Mouse (Mus musculus): ENCODE measurements around the gene Asz1. TPM values are rescaled to one million over a fixed set of nuclear protein-coding genes. Genes with fewer than 3 reads are reported as not detected.
A peak's percentile ranks its signal among the peaks of the same experiment; 100 is the strongest.

Gene Asz1
- not detected in 2 replicates for polyA plus RNA-seq (2015; fragmentation: Nextera tagmentation; extraction: Ambion mirVana)

- no peaks in the 10 kb centered on the region for H3K36me3 ChIP-seq
- no peak within 1 kb of the TSS for H3K27ac ChIP-seq
- no peak within 1 kb of the TSS for H3K9ac ChIP-seq
- WGBS, result 94% methylated on average over 22 of the region's 22 CpGs
- no peak within 1 kb of the TSS for H3K4me2 ChIP-seq (replicated peaks)
- no peaks in the 10 kb centered on the region for H3K27me3 ChIP-seq
- no peaks in the 10 kb centered on the region for H3K9me3 ChIP-seq
- 0 out of 2 replicates have a peak, but pooled peaks cover 4% of the 10 kb centered on the region for H3K4me1 ChIP-seq
- H3K4me3 ChIP-seq, result no peak within 1 kb of the TSS
- no peak for ATAC-seq (ENCODE audit: low FRiP score, low read depth)
Measured at GRCm38 (mm10) chr6:18108934-18109333, at the start of gene Asz1. Gene Asz1 (minus strand): TSS chr6:18109061.

- H3K9ac ChIP-seq, result no peak overlapping the region
- H3K9me3 ChIP-seq, result no peaks in the 10 kb centered on the region
- no peak for ATAC-seq (ENCODE audit: low FRiP score, low read depth)
- H3K27me3 ChIP-seq, result no peaks in the 10 kb centered on the region
- H3K4me1 ChIP-seq, result no peaks in the 10 kb centered on the region
- no peaks in the 10 kb centered on the region for H3K36me3 ChIP-seq
- H3K4me3 ChIP-seq, result no peak overlapping the region
- H3K27ac ChIP-seq, result no peak overlapping the region
- 79% methylated on average over 4 of the region's 4 CpGs for WGBS
- H3K4me2 ChIP-seq (replicated peaks), result no peak overlapping the region
Measured at GRCm38 (mm10) chr6:18153031-18153430, 44.2 kb upstream of the Asz1 start.

- Histone ChIP-seq H3K4me1 (no peaks in the 10 kb centered on the region), H3K4me2 (replicated peaks) (no peak overlapping the region), H3K36me3 (no peaks in the 10 kb centered on the region), H3K27me3 (no peaks in the 10 kb centered on the region), H3K4me3 (no peak overlapping the region), H3K9ac (no peak overlapping the region), H3K9me3 (no peaks in the 10 kb centered on the region), H3K27ac (no peak overlapping the region)
- 34% methylated on average over 1 of the region's 1 CpGs for WGBS
- no peak for ATAC-seq (ENCODE audit: low FRiP score, low read depth)
Measured at GRCm38 (mm10) chr6:18135246-18135645, 26.4 kb upstream of the Asz1 start.

DNA sequence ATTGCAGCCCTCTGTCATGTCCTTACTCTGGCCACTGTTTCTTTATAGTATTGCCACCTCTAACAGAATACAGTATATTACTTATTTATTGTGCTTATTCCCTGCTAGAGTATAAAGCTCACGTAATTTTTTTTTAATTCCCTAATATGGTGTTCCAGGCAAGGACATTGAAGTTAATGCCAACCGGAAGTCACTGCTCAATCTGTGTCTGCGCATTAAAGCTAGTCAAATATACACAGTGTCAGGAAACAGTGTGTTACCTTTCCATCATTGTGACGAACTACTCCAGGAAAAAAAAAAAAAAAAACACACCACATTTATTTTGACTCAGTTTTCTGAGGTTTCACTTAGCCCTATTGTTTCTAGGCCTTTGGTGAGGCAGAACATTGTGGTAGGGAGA, 19.2 kb upstream of the Asz1 start:
- no peak overlapping the region for H3K4me2 ChIP-seq (replicated peaks)
- no peak overlapping the region for H3K4me3 ChIP-seq
- no peaks in the 10 kb centered on the region for H3K4me1 ChIP-seq
- no peaks in the 10 kb centered on the region for H3K27me3 ChIP-seq
- no peak overlapping the region for H3K27ac ChIP-seq
- no peak overlapping the region for H3K9ac ChIP-seq
- no peaks in the 10 kb centered on the region for H3K36me3 ChIP-seq
- no peaks in the 10 kb centered on the region for H3K9me3 ChIP-seq
- no peak for ATAC-seq (ENCODE audit: low FRiP score, low read depth)
- WGBS, result 84% methylated on average over 4 of the region's 4 CpGs

- no peak for ATAC-seq (ENCODE audit: low FRiP score, low read depth)
- WGBS, result 88% methylated on average over 2 of the region's 2 CpGs
- Histone ChIP-seq H3K4me2 (replicated peaks) (no peak overlapping the region), H3K27me3 (no peaks in the 10 kb centered on the region), H3K9me3 (no peaks in the 10 kb centered on the region), H3K36me3 (no peaks in the 10 kb centered on the region), H3K9ac (no peak overlapping the region), H3K4me1 (no peaks in the 10 kb centered on the region), H3K4me3 (no peak overlapping the region), H3K27ac (no peak overlapping the region)
Measured at GRCm38 (mm10) chr6:18127206-18127983, 18.5 kb upstream of the Asz1 start.

DNA sequence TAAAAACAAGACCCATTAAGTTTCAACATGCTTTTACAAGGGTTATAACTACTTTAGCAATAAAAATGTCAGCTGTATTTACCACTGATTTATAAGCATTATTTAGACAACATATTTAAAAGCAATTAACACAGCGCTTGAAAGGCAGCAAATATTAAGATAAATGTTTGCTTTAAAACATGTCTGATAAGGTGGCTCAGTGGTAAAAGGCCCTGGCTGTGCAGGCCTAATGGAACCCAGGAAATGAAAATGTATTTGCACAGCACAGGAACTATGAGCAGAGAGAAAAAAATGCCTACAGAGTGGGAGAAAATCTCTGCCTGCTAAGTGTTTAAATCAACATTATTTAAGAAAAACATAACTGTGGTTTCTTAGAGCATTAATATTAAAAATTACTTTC, 12.0 kb downstream of the Asz1 start:
- no peaks in the 10 kb centered on the region for H3K9me3 ChIP-seq
- H3K9ac ChIP-seq, result no peak overlapping the region
- no peaks in the 10 kb centered on the region for H3K4me1 ChIP-seq
- H3K4me3 ChIP-seq, result no peak overlapping the region
- H3K36me3 ChIP-seq, result no peaks in the 10 kb centered on the region
- whole genome bisulfite sequencing, result 22% methylated on average over 1 of the region's 1 CpGs
- no peak for ATAC-seq (ENCODE audit: low FRiP score, low read depth)
- H3K4me2 ChIP-seq (replicated peaks), result no peak overlapping the region
- no peaks in the 10 kb centered on the region for H3K27me3 ChIP-seq
- H3K27ac ChIP-seq, result no peak overlapping the region

GRCm38 (mm10) chr6:18089098-18089497, 19.8 kb downstream of the Asz1 start:
- 85% methylated on average over 5 of the region's 5 CpGs for WGBS
- H3K9me3 ChIP-seq, result no peaks in the 10 kb centered on the region
- H3K27me3 ChIP-seq, result no peaks in the 10 kb centered on the region
- H3K4me3 ChIP-seq, result no peak overlapping the region
- no peak overlapping the region for H3K27ac ChIP-seq
- H3K9ac ChIP-seq, result no peak overlapping the region
- ATAC-seq (ENCODE audit: low FRiP score, low read depth), result no peak
- no peaks in the 10 kb centered on the region for H3K4me1 ChIP-seq
- no peaks in the 10 kb centered on the region for H3K36me3 ChIP-seq
- H3K4me2 ChIP-seq (replicated peaks), result no peak overlapping the region

DNA sequence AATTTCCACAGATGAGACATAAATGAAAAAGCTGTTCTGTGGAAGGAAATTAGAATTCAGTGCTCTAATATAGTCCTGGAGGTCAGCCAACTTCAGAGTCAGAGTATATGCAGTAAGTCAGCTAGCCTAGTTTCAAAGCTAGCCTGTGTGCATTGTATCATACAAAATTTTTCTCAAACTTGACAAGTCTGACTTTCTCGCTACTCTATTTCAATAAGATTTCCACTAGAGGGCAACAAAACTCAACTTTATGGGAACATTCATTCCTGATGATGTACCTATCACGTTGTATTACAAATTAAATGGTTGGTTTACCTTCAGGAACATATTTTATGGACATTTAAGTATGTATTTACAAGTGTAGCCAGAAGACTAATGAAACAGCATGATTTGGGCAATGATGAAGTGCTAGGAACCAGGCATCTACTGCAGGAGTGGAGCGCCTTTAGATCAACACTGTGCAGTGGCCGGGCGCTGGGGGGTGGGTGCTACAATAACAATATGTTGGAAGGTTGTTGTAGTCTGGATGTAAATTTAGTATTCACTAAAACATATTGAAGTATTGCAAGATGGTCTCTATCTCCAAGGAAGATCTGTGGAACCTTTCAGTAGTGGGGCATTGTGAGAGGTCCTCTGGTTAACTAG, 21.6 kb downstream of the Asz1 start:
- peak; percentile 59 for ATAC-seq (ENCODE audit: low FRiP score, low read depth)
- Histone ChIP-seq H3K27me3 (no peaks in the 10 kb centered on the region), H3K9ac (no peak overlapping the region), H3K36me3 (no peaks in the 10 kb centered on the region), H3K4me3 (no peak overlapping the region), H3K4me2 (replicated peaks) (no peak overlapping the region), H3K27ac (no peak overlapping the region), H3K4me1 (no peaks in the 10 kb centered on the region), H3K9me3 (no peaks in the 10 kb centered on the region)
- WGBS, result 56% methylated on average over 5 of the region's 5 CpGs

DNA sequence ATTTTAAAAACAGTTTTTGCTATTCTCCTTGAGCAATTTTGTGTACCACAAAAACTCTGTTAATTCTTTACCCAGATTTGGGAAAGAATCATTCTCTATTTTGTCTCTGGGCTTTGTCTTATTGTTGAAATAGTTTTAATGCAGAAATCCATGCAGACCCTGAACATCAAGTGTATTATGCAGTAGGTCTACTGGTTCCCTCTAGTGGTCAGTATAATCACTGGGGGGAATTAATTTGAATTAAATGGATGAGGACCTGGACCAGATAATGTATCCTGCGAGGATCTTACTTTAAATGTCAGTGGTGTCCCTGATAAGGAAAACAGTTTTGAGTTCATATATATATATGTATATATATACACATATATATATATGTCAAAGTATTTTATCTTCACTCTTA, 30.2 kb downstream of the Asz1 start:
- ATAC-seq (ENCODE audit: low FRiP score, low read depth), result no peak
- H3K9me3 ChIP-seq, result no peaks in the 10 kb centered on the region
- H3K9ac ChIP-seq, result no peak overlapping the region
- no peaks in the 10 kb centered on the region for H3K27me3 ChIP-seq
- WGBS, result 40% methylated on average over 1 of the region's 1 CpGs
- no peak overlapping the region for H3K27ac ChIP-seq
- no peaks in the 10 kb centered on the region for H3K36me3 ChIP-seq
- H3K4me1 ChIP-seq, result peaks cover 8% of the 10 kb centered on the region
- no peak overlapping the region for H3K4me3 ChIP-seq
- no peak overlapping the region for H3K4me2 ChIP-seq (replicated peaks)

GRCm38 (mm10) chr6:18076986-18077385, 31.9 kb downstream of the Asz1 start:
- Histone ChIP-seq H3K27ac (no peak overlapping the region), H3K9me3 (no peaks in the 10 kb centered on the region), H3K27me3 (no peaks in the 10 kb centered on the region), H3K4me2 (replicated peaks) (no peak overlapping the region), H3K4me3 (no peak overlapping the region), H3K4me1 (peaks cover 8% of the 10 kb centered on the region), H3K36me3 (no peaks in the 10 kb centered on the region), H3K9ac (no peak overlapping the region)
- ATAC-seq (ENCODE audit: low FRiP score, low read depth), result no peak
- WGBS, result 76% methylated on average over 7 of the region's 7 CpGs

GRCm38 (mm10) chr6:18076577-18076976, 32.3 kb downstream of the Asz1 start:
- 26% methylated on average over 5 of the region's 5 CpGs for WGBS
- H3K27me3 ChIP-seq, result no peaks in the 10 kb centered on the region
- no peak overlapping the region for H3K4me2 ChIP-seq (replicated peaks)
- no peaks in the 10 kb centered on the region for H3K9me3 ChIP-seq
- peaks cover 8% of the 10 kb centered on the region for H3K4me1 ChIP-seq
- ATAC-seq (ENCODE audit: low FRiP score, low read depth), result no peak
- H3K36me3 ChIP-seq, result no peaks in the 10 kb centered on the region
- H3K4me3 ChIP-seq, result no peak overlapping the region
- H3K9ac ChIP-seq, result no peak overlapping the region
- H3K27ac ChIP-seq, result no peak overlapping the region

- no peak for ATAC-seq (ENCODE audit: low FRiP score, low read depth)
- H3K27ac ChIP-seq, result no peak overlapping the region
- no peaks in the 10 kb centered on the region for H3K27me3 ChIP-seq
- no peak overlapping the region for H3K4me2 ChIP-seq (replicated peaks)
- H3K36me3 ChIP-seq, result no peaks in the 10 kb centered on the region
- no peaks in the 10 kb centered on the region for H3K9me3 ChIP-seq
- H3K9ac ChIP-seq, result no peak overlapping the region
- WGBS, result 92% methylated on average over 4 of the region's 4 CpGs
- no peak overlapping the region for H3K4me3 ChIP-seq
- no peaks in the 10 kb centered on the region for H3K4me1 ChIP-seq
Measured at GRCm38 (mm10) chr6:18057899-18058298, 51.0 kb downstream of the Asz1 start.
